In the genomic region with DNA sequence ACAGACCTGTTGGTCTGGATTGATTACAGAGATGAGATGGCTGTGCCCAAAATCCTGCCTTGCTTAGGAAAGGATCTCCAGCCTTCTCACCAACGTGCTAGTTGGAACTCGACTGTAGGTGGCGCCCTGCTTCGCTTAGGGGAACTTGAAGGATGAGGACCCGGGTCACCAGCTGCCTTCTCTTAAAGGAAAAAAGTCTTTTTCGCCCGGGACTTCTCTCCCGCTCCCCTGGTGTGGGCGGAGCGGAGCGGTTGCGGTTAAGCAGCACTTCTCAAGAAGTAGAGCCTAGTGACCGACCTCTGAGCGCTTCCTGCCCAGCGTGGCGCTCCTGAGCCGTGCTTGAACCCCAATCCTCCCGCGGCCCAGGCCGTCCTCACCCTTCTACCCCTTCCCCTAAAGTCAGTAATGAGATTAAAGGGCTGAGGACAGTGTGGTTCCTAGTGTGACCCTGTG, we compare ENCODE assay signal across 9 mouse cellular contexts. TPM values are rescaled to one million over a fixed set of nuclear protein-coding genes. Genes with fewer than 3 reads are reported as not detected.
DNase-seq lines count a peak whose midpoint lies in the region; ATAC-seq and TF ChIP-seq lines count a peak whose summit lies in the region.
"Had no signal": no experiment of that assay in that cellular context is flagged by ENCODE, and none has a peak within 500 bp of the region (broad histone marks: within the 10 kb centered on the region; RNA-seq: fewer than 3 reads in every experiment).

No protein-coding gene starts in this region.

- 0 out of 2 replicates have a peak overlapping the region, but pooled peaks have one; percentile 23 for H3K27ac ChIP-seq in embryonic facial prominence, embryonic 12.5 days
- peak overlapping the region; percentile 85 for H3K27ac ChIP-seq in limb, embryonic 10.5 days
- H3K27ac ChIP-seq in midbrain, embryonic 12.5 days (replicated peaks) = 0 out of 2 replicates have a peak overlapping the region, but pooled peaks have one; percentile 36
- H3K27ac ChIP-seq in small intestine, adult 2 months (ENCODE audit: insufficient read depth, low read depth, low read length) = peak overlapping the region; percentile 97

- DNase-seq in 3134 (ENCODE audit: extremely low read depth, insufficient read length, low spot score) = peak; percentile 45
- peak; percentile 95 to 96 for DNase-seq in adrenal gland, postnatal 36 days
- DNase-seq in kidney, adult 11 months = peak; percentile 91
- peak; percentile 91 for DNase-seq in limb, embryonic 10.5 days (ENCODE audit: low spot score)

- peaks cover 15% of the 10 kb centered on the region; the same call in 1 of the 2 replicates for H3K4me1 ChIP-seq in embryonic facial prominence, embryonic 12.5 days
- peaks cover 48% of the 10 kb centered on the region for H3K4me1 ChIP-seq in limb, embryonic 10.5 days
- peaks cover 29% of the 10 kb centered on the region for H3K4me1 ChIP-seq in midbrain, embryonic 12.5 days
- peaks cover 3% of the 10 kb centered on the region; the same call in 1 of the 2 replicates for H3K4me1 ChIP-seq in small intestine, adult 2 months (ENCODE audit: control insufficient read depth, insufficient read depth, insufficient read length, low read length)

- H3K27me3 ChIP-seq in embryonic facial prominence, embryonic 12.5 days = peaks cover 17% of the 10 kb centered on the region
- H3K27me3 ChIP-seq in limb, embryonic 10.5 days (ENCODE audit: low read depth, poor library complexity, severe bottlenecking) = peaks cover 74% of the 10 kb centered on the region
- H3K27me3 ChIP-seq in midbrain, embryonic 12.5 days = peaks cover 83% of the 10 kb centered on the region
- no peaks in the 10 kb centered on the region for H3K27me3 ChIP-seq in small intestine, adult 2 months (ENCODE audit: control insufficient read depth, insufficient read depth, low read length)
- H3K27me3 ChIP-seq: CH12.LX had no signal

- no peaks in the 10 kb centered on the region for H3K36me3 ChIP-seq in embryonic facial prominence, embryonic 12.5 days
- H3K36me3 ChIP-seq in limb, embryonic 10.5 days = no peaks in the 10 kb centered on the region
- no peaks in the 10 kb centered on the region for H3K36me3 ChIP-seq in midbrain, embryonic 12.5 days
- H3K36me3 ChIP-seq in small intestine, adult 2 months (ENCODE audit: control insufficient read depth, insufficient read depth, low read length) = no peaks in the 10 kb centered on the region

- peak; percentile 40; the same call in 1 of the 2 replicates for TF ChIP-seq POLR2A in small intestine, adult 2 months (IDR thresholded peaks at IDR 0.05; ENCODE audit: low read depth, low read length)

- TF ChIP-seq CTCF in small intestine, adult 2 months (IDR thresholded peaks at IDR 0.05; ENCODE audit: extremely low read depth, insufficient read length, insufficient replicate concordance, low read depth, low read length) = peak; percentile 92; the same call in 1 of the 2 replicates

- peak overlapping the region; percentile 40 for H3K4me3 ChIP-seq in embryonic facial prominence, embryonic 12.5 days
- H3K4me3 ChIP-seq in limb, embryonic 10.5 days = peak overlapping the region; percentile 58
- H3K4me3 ChIP-seq in midbrain, embryonic 12.5 days = peak overlapping the region; percentile 40
- peak overlapping the region; percentile 85 for H3K4me3 ChIP-seq in small intestine, adult 2 months (ENCODE audit: low read depth, low read length)

- H3K9ac ChIP-seq in embryonic facial prominence, embryonic 12.5 days = peak overlapping the region; percentile 52; the same call in 1 of the 2 replicates
- peak overlapping the region; percentile 52 for H3K9ac ChIP-seq in midbrain, embryonic 12.5 days (replicated peaks)

- under 1% methylated on average over 20 of the region's 20 CpGs for WGBS in embryonic facial prominence, embryonic 12.5 days
- WGBS in limb, embryonic 10.5 days = under 1% methylated on average over 20 of the region's 20 CpGs
- 0% methylated on average over 20 of the region's 20 CpGs for WGBS in midbrain, embryonic 12.5 days
- under 1% methylated on average over 20 of the region's 20 CpGs for WGBS in small intestine, adult 2 months

- peak; percentile 64 for ATAC-seq in embryonic facial prominence, embryonic 12.5 days (ENCODE audit: insufficient number of reproducible peaks, insufficient read depth, low FRiP score, low TSS enrichment)
- peak; percentile 84 for ATAC-seq in granulocyte monocyte progenitor cell, adult 5-6 weeks (replicated peaks; ENCODE audit: poor library complexity, severe bottlenecking)
- peak; percentile 80 for ATAC-seq in midbrain, embryonic 12.5 days (ENCODE audit: low FRiP score, low read depth)

- H3K9me3 ChIP-seq in embryonic facial prominence, embryonic 12.5 days = no peaks in the 10 kb centered on the region
- H3K9me3 ChIP-seq in limb, embryonic 10.5 days (replicated peaks) = no peaks in the 10 kb centered on the region
- H3K9me3 ChIP-seq in midbrain, embryonic 12.5 days = no peaks in the 10 kb centered on the region

- peak overlapping the region; percentile 81 for H3K4me2 ChIP-seq in embryonic facial prominence, embryonic 12.5 days (replicated peaks)
- peak overlapping the region; percentile 71 for H3K4me2 ChIP-seq in midbrain, embryonic 12.5 days (replicated peaks)

RNA-seq across cellular contexts. Expression of a gene that starts 21.5 kb away (rescaled TPM):
- 100 to 1,000 TPM; 124 to 204 TPM for total RNA-seq in adrenal gland, postnatal 36 days (2021)
- 51.0 and 51.5 TPM in 2 replicates for polyA plus RNA-seq in embryonic facial prominence, embryonic 12.5 days (2016; fragmentation: Nextera tagmentation; extraction: Ambion mirVana)
- total RNA-seq in granulocyte monocyte progenitor cell, adult 5-6 weeks (2014; fragmentation: Nextera tagmentation) = 5.6 and 14.0 TPM in 2 replicates
- total RNA-seq in granulocyte monocyte progenitor cell, adult 5-6 weeks (2017) = 2.6 and 3.5 TPM in 2 replicates
- 6.7 and 21.3 TPM in 2 replicates for polyA plus RNA-seq in limb, embryonic 10.5 days (2016; fragmentation: Nextera tagmentation; extraction: Ambion mirVana)
- 28.5 and 28.6 TPM in 2 replicates for polyA plus RNA-seq in midbrain, embryonic 12.5 days (2016; fragmentation: Nextera tagmentation; extraction: Ambion mirVana)
- polyA plus RNA-seq in small intestine, adult 2 months (2012; rRNA removed) = 8.6 and 16.5 TPM in 2 replicates
- total RNA-seq: CH12.LX had no signal

RNA-seq across cellular contexts. Expression of a gene that starts 26.8 kb away (rescaled TPM):
- not detected for total RNA-seq in adrenal gland, postnatal 36 days (2021)
- polyA plus RNA-seq in embryonic facial prominence, embryonic 12.5 days (2016; fragmentation: Nextera tagmentation; extraction: Ambion mirVana) = 7.5 and 8.7 TPM in 2 replicates
- not detected in 2 replicates for total RNA-seq in granulocyte monocyte progenitor cell, adult 5-6 weeks (2014; fragmentation: Nextera tagmentation)
- total RNA-seq in granulocyte monocyte progenitor cell, adult 5-6 weeks (2017) = not detected in 2 replicates
- 2.8 and 11.0 TPM in 2 replicates for polyA plus RNA-seq in limb, embryonic 10.5 days (2016; fragmentation: Nextera tagmentation; extraction: Ambion mirVana)
- 11.5 and 16.5 TPM in 2 replicates for polyA plus RNA-seq in midbrain, embryonic 12.5 days (2016; fragmentation: Nextera tagmentation; extraction: Ambion mirVana)
- polyA plus RNA-seq in small intestine, adult 2 months (2012; rRNA removed) = not detected in 2 replicates
- total RNA-seq: CH12.LX had no signal

Comparison
In these comparisons a context has a peak if more than half of its experiments do, and no peak if none do; other contexts are left out.
1. Peak in every context shown above with its lines: DNase-seq, ATAC-seq, H3K4me3 ChIP-seq and H3K27ac ChIP-seq.
2. DNase-seq: peak in every context shown above with its lines; median percentile 96 in adrenal gland, postnatal 36 days; 91 in kidney, adult 11 months; 91 in limb, embryonic 10.5 days; 45 in 3134.
3. H3K27ac ChIP-seq: peak in every context shown above with its lines; median percentile 97 in small intestine, adult 2 months; 85 in limb, embryonic 10.5 days; 36 in midbrain, embryonic 12.5 days; 23 in embryonic facial prominence, embryonic 12.5 days.